Mouse (Mus musculus) lung, adult 2 months (tissue): ENCODE results near the gene Scaf1. TPM values are rescaled to one million over a fixed set of nuclear protein-coding genes. Genes with fewer than 3 reads are reported as not detected.
A peak's percentile ranks its signal among the peaks of the same experiment; 100 is the strongest.

Source experiments
- DNase-seq: peaks from one replicate; pipeline ENCODE4 v3.0.0; 2022
- H3K4me1 ChIP-seq: fragments of 200-500 bp; 2 replicates; pipeline ENCODE4 v1.6.1; 2011; ENCODE audit warnings: low read length; ENCODE audit not compliant: control insufficient read depth, insufficient read depth
- H3K4me3 ChIP-seq: fragments of 200-500 bp; replicated peaks from 2 replicates; pipeline ENCODE3; 2011; ENCODE audit warnings: low read depth, mild to moderate bottlenecking, control low read depth, low read length; ENCODE audit errors: extremely low read depth
- CTCF ChIP-seq: fragments of 200-500 bp; IDR thresholded peaks from 2 replicates; pipeline ENCODE4 v1.5.1; 2011; ENCODE audit warnings: mild to moderate bottlenecking, low read length, control low read depth; ENCODE audit not compliant: insufficient read depth
- POLR2A ChIP-seq: fragments of 200-500 bp; IDR thresholded peaks from 2 replicates; pipeline ENCODE4 v1.6.1; 2011; ENCODE audit warnings: low read depth, mild to moderate bottlenecking, control low read depth, low read length, borderline replicate concordance; ENCODE audit errors: extremely low read depth
- WGBS: fragments of 180-500 bp; shearing (Covaris S2); methylation state at CpG from one replicate; pipeline ENCODE4 v1.1.7; 2018; 5-methylcytosine and 5-hydroxymethylcytosine counted together
- polyA plus RNA-seq: library from polyadenylated mRNA; depleted of rRNA; stranded (reverse); fragments of >200 nt; gene quantifications from 2 replicates; pipeline ENCODE4 v1.2.3, GENCODE M21; 2012

Scaf1 gene
- polyA plus RNA-seq, 1 experiment, result 76.2 TPM

- peaks cover 2% of the 10 kb centered on the region; the same call in 1 of the 2 replicates for H3K4me1 ChIP-seq
- H3K4me3 ChIP-seq, result peak within 1 kb of the TSS; percentile 76
- peak; percentile 90 for TF ChIP-seq POLR2A
- TF ChIP-seq CTCF, result no peak
- DNase-seq, result peak; percentile 85
- under 1% methylated on average over 36 of the region's 36 CpGs for WGBS
Observed at GRCm38 (mm10) chr7:45017242-45018061, 1.3 kb upstream of the Scaf1 start, which contains the start of gene Rras. TSS of gene Rras (plus strand) at chr7:45017961.

GRCm38 (mm10) chr7:45016761-45017160 lies 598 bp upstream of the Scaf1 start:
- 1% methylated on average over 4 of the region's 4 CpGs for WGBS
- TF ChIP-seq POLR2A, result no peak
- TF ChIP-seq CTCF, result no peak
- peaks cover 2% of the 10 kb centered on the region; the same call in 1 of the 2 replicates for H3K4me1 ChIP-seq
- DNase-seq, result no peak
- H3K4me3 ChIP-seq, result peak overlapping the region; percentile 34

GRCm38 (mm10) chr7:45015344-45015956 lies 713 bp downstream of the Scaf1 start:
- peak; percentile 33 for DNase-seq
- TF ChIP-seq CTCF, result no peak
- no peak for TF ChIP-seq POLR2A
- whole genome bisulfite sequencing, result under 1% methylated on average over 20 of the region's 20 CpGs
- Histone ChIP-seq H3K4me1 (peaks cover 2% of the 10 kb centered on the region; the same call in 1 of the 2 replicates), H3K4me3 (peak overlapping the region; percentile 74)

- H3K4me1 ChIP-seq, result no peaks in the 10 kb centered on the region; the same call in 1 of the 2 replicates
Observed at GRCm38 (mm10) chr7:45014096-45014451, 2.1 kb downstream of the Scaf1 start.

DNA sequence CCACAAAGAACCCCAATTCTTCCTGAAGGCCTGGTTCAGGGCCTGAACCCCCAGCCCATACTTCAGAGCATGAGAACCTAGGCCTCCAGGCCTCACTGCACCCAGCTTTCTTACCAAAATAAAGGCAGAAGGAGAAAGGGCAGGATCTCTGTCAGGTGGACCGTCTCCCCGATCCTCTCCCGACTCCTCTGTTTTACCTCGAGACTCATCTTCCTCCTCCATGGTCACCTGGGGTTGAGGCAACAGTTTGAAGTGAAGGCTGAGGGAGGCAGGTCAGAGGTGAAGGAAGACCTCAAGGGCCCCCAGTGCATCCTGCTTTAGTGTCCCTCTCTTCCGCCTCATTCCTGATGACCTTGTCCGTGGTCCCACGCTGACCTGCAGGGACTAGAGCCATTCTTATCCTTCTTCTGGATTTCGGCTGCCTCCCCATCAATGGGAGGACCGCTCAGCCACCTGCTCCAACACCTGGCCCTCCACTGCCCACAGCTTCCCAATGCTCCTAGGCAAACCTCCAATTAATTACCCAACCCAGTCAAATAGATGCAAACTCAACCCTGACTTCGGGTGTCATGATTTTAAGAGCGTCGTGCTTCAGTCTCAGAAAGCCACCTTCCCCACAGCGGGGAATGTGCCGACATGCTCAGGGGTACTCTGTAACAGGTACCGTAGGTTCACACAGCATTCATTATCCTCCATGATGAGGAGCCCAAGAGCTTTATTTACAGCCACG lies 2.6 kb downstream of the Scaf1 start:
- WGBS, result 90% methylated on average over 16 of the region's 16 CpGs
- no peak for DNase-seq
- no peak overlapping the region for H3K4me3 ChIP-seq
- no peaks in the 10 kb centered on the region; the same call in 1 of the 2 replicates for H3K4me1 ChIP-seq
- no peak for TF ChIP-seq CTCF
- no peak for TF ChIP-seq POLR2A

More at GRCm38 (mm10) chr7:45014096-45014451, 2.1 kb downstream of the Scaf1 start:
- no peak overlapping the region for H3K4me3 ChIP-seq
- TF ChIP-seq POLR2A (no peak), CTCF (no peak)
- 87% methylated on average over 3 of the region's 3 CpGs for WGBS
- no peak for DNase-seq

- 89% methylated on average over 4 of the region's 4 CpGs for WGBS
- no peaks in the 10 kb centered on the region; the same call in 1 of the 2 replicates for H3K4me1 ChIP-seq
- no peak overlapping the region for H3K4me3 ChIP-seq
Observed at GRCm38 (mm10) chr7:45012824-45013223, 3.3 kb downstream of the Scaf1 start.

GRCm38 (mm10) chr7:45012011-45012410 lies 4.2 kb downstream of the Scaf1 start:
- Histone ChIP-seq H3K4me3 (no peak overlapping the region), H3K4me1 (no peaks in the 10 kb centered on the region; the same call in 1 of the 2 replicates)
- 95% methylated on average over 6 of the region's 6 CpGs for WGBS
- DNase-seq, result no peak
- TF ChIP-seq POLR2A, result no peak
- no peak for TF ChIP-seq CTCF

More at GRCm38 (mm10) chr7:45012824-45013223, 3.3 kb downstream of the Scaf1 start:
- no peak for DNase-seq
- TF ChIP-seq CTCF (no peak), POLR2A (no peak)

DNA sequence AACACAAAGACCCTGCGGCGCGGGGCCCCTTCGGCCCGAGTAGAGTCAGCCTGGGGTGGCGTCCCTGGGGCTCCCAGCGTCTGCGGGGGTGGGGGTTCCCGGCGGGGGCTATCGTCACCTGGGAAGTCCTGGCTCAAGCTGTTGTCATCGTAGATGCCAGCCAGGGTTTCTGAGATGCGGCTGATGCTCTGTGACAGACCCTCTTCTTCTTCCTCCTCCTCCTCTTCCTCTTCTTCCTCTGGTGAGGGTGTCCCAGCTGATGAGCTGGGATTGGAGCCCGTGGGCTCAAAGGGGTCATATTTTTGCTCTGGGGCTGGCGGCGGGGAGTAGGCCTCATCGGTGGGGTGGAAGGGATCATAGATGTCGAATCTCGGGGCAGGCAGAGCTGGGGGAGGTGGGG lies 7.8 kb downstream of the Scaf1 start:
- WGBS, result 95% methylated on average over 19 of the region's 19 CpGs
- TF ChIP-seq POLR2A (no peak), CTCF (no peak)
- no peak overlapping the region for H3K4me3 ChIP-seq
- DNase-seq, result no peak
- H3K4me1 ChIP-seq, result no peaks in the 10 kb centered on the region

GRCm38 (mm10) chr7:45007846-45008245 lies 8.3 kb downstream of the Scaf1 start:
- H3K4me1 ChIP-seq, result no peaks in the 10 kb centered on the region
- H3K4me3 ChIP-seq, result no peak overlapping the region
- TF ChIP-seq CTCF, result no peak
- 94% methylated on average over 30 of the region's 30 CpGs for WGBS
- no peak for DNase-seq
